Comparison of ENCODE assay signal across 17 mouse cellular contexts in the genomic region with DNA sequence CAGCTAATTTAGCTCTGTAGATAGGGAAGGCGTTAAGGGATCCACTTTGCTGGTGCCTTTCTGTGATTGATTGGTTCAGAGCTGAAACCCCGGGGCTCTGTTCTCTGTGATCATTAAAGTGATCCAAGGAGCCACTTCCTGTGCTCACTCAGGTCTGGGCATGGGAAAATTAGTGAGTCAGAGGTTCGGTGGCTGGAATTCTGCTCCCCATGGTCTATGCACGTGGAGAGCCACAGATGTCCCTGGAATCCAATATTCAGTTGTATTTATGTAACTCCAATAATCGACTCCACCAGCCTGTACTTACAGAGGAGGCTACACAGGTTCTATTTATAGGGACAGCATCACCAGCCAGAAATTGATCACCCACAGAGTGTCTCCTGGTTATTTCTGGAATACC. TPM values are rescaled to one million over a fixed set of nuclear protein-coding genes. Genes with fewer than 3 reads are reported as not detected.
DNase-seq lines count a peak whose midpoint lies in the region; ATAC-seq lines count a peak whose summit lies in the region.
"Had no signal": no experiment of that assay in that cellular context is flagged by ENCODE, and none has a peak within 500 bp of the region (broad histone marks: within the 10 kb centered on the region; RNA-seq: fewer than 3 reads in every experiment).

No protein-coding gene starts in this region.

- H3K4me2 ChIP-seq in kidney, embryonic 15.5 days, result no peak overlapping the region
- H3K4me2 ChIP-seq in kidney, embryonic 14.5 days (replicated peaks; ENCODE audit: low read depth, low read length), result no peak overlapping the region
- no peak overlapping the region for H3K4me2 ChIP-seq in neural tube, embryonic 14.5 days (ENCODE audit: low read depth, low read length)
- H3K4me2 ChIP-seq in intestine, embryonic 16.5 days (ENCODE audit: low read depth, low read length), result no peak overlapping the region

- peaks cover 8% of the 10 kb centered on the region; the same call in 1 of the 2 replicates for H3K27me3 ChIP-seq in kidney, embryonic 15.5 days
- peaks cover 3% of the 10 kb centered on the region; the same call in 1 of the 2 replicates for H3K27me3 ChIP-seq in kidney, embryonic 14.5 days (ENCODE audit: control insufficient read depth, insufficient read depth, low read length)
- H3K27me3 ChIP-seq in neural tube, embryonic 14.5 days (ENCODE audit: control insufficient read depth, insufficient read depth, low read length), result no peaks in the 10 kb centered on the region
- H3K27me3 ChIP-seq in intestine, embryonic 16.5 days (replicated peaks; ENCODE audit: control insufficient read depth, insufficient read depth, low read length), result no peaks in the 10 kb centered on the region

- H3K9me3 ChIP-seq in kidney, embryonic 15.5 days (replicated peaks), result no peaks in the 10 kb centered on the region
- no peaks in the 10 kb centered on the region for H3K9me3 ChIP-seq in kidney, embryonic 14.5 days (ENCODE audit: control insufficient read depth, low read length)
- no peaks in the 10 kb centered on the region for H3K9me3 ChIP-seq in neural tube, embryonic 14.5 days (ENCODE audit: control insufficient read depth, low read length)
- H3K9me3 ChIP-seq in intestine, embryonic 16.5 days (ENCODE audit: control insufficient read depth, low read length), result no peaks in the 10 kb centered on the region

- 27% methylated on average over 5 of the region's 5 CpGs for WGBS in kidney, embryonic 15.5 days
- 27% methylated on average over 5 of the region's 5 CpGs for WGBS in kidney, embryonic 14.5 days
- WGBS in neural tube, embryonic 14.5 days, result 51% methylated on average over 5 of the region's 5 CpGs
- 40% methylated on average over 5 of the region's 5 CpGs for WGBS in intestine, embryonic 16.5 days

- no peak for DNase-seq in frontal cortex, postnatal 14 days (ENCODE audit: low spot score in 2 of 2)
- DNase-seq in neural tube, embryonic 10.5 days (ENCODE audit: extremely low spot score, low spot score), result no peak
- no peak for DNase-seq in urinary bladder, postnatal 10 days (ENCODE audit: low spot score)
- DNase-seq: adrenal gland, adult 2 months; cerebellum, adult 2 months; gastrocnemius, postnatal 14 days; kidney, adult 2 months; thymus, postnatal 25 days had no signal

- no peak overlapping the region for H3K9ac ChIP-seq in kidney, embryonic 15.5 days
- no peak overlapping the region for H3K9ac ChIP-seq in kidney, embryonic 14.5 days (ENCODE audit: low read depth, low read length)
- H3K9ac ChIP-seq in neural tube, embryonic 14.5 days (replicated peaks; ENCODE audit: low read depth, low read length), result no peak overlapping the region
- no peak overlapping the region for H3K9ac ChIP-seq in intestine, embryonic 16.5 days (ENCODE audit: low read depth, low read length)

- no peaks in the 10 kb centered on the region for H3K36me3 ChIP-seq in kidney, embryonic 15.5 days
- no peaks in the 10 kb centered on the region for H3K36me3 ChIP-seq in kidney, embryonic 14.5 days (ENCODE audit: control insufficient read depth, insufficient read depth, low read length)
- H3K36me3 ChIP-seq in neural tube, embryonic 14.5 days (ENCODE audit: control insufficient read depth, insufficient read depth, low read length), result no peaks in the 10 kb centered on the region
- no peaks in the 10 kb centered on the region for H3K36me3 ChIP-seq in intestine, embryonic 16.5 days (ENCODE audit: control insufficient read depth, insufficient read depth, low read length)

- peaks cover 28% of the 10 kb centered on the region for H3K4me1 ChIP-seq in kidney, embryonic 15.5 days
- peaks cover 6% of the 10 kb centered on the region for H3K4me1 ChIP-seq in kidney, embryonic 14.5 days (ENCODE audit: control insufficient read depth, insufficient read depth, low read length)
- peaks cover 9% of the 10 kb centered on the region for H3K4me1 ChIP-seq in neural tube, embryonic 14.5 days (ENCODE audit: control insufficient read depth, insufficient read depth, low read length)
- H3K4me1 ChIP-seq in intestine, embryonic 16.5 days (ENCODE audit: control insufficient read depth, insufficient read depth, low read length), result peaks cover 7% of the 10 kb centered on the region; the same call in 1 of the 2 replicates

- ATAC-seq in frontal cortex, adult (ENCODE audit: low TSS enrichment), result peak; percentile 46; the same call in 1 of the 2 replicates
- no peak for ATAC-seq in kidney, embryonic 15.5 days (replicated peaks; ENCODE audit: low FRiP score)
- no peak for ATAC-seq in kidney, embryonic 14.5 days (ENCODE audit: low FRiP score, low TSS enrichment)
- no peak for ATAC-seq in neural tube, embryonic 14.5 days (ENCODE audit: low read depth)
- no peak for ATAC-seq in intestine, embryonic 16.5 days
- ATAC-seq: forebrain, embryonic 16.5 days; hindbrain, embryonic 16.5 days had no signal

- H3K27ac ChIP-seq in kidney, embryonic 15.5 days, result peak overlapping the region; percentile 9; the same call in 1 of the 2 replicates
- H3K27ac ChIP-seq in kidney, embryonic 14.5 days (ENCODE audit: low read depth, low read length), result no peak overlapping the region
- H3K27ac ChIP-seq in neural tube, embryonic 14.5 days (ENCODE audit: low read depth, low read length), result peak overlapping the region; percentile 28; the same call in 1 of the 2 replicates
- no peak overlapping the region for H3K27ac ChIP-seq in intestine, embryonic 16.5 days (ENCODE audit: low read length)

- no peak overlapping the region for H3K4me3 ChIP-seq in kidney, embryonic 15.5 days (replicated peaks)
- H3K4me3 ChIP-seq in kidney, embryonic 14.5 days (ENCODE audit: low read length), result no peak overlapping the region
- no peak overlapping the region for H3K4me3 ChIP-seq in neural tube, embryonic 14.5 days (ENCODE audit: low read depth, low read length)
- no peak overlapping the region for H3K4me3 ChIP-seq in intestine, embryonic 16.5 days (ENCODE audit: low read length)
- H3K4me3 ChIP-seq: myocyte had no signal

RNA-seq across cellular contexts. Expression of gene Gm45623, which starts 12.6 kb away (rescaled TPM):
- not detected in 2 replicates for polyA plus RNA-seq in kidney, embryonic 15.5 days (2015; fragmentation: Nextera tagmentation; extraction: Ambion mirVana)
- polyA plus RNA-seq in kidney, embryonic 14.5 days (2014; fragmentation: Nextera tagmentation; extraction: Ambion mirVana), result 0.15 TPM in 1 of 2 replicates, not detected in the other
- 2.0 TPM in 2 replicates for polyA plus RNA-seq in neural tube, embryonic 14.5 days (2014; fragmentation: Nextera tagmentation; extraction: Ambion mirVana)
- polyA plus RNA-seq in intestine, embryonic 16.5 days (2015; fragmentation: Nextera tagmentation; extraction: Ambion mirVana), result 0.27 and 0.43 TPM in 2 replicates
- polyA plus RNA-seq: adrenal gland, adult 2 months; liver, adult 2 months; myocyte had no signal

Comparison
In these comparisons a context has a peak if more than half of its experiments do, and no peak if none do; other contexts are left out.
1. H3K27ac ChIP-seq: peak in kidney, embryonic 15.5 days (single experiment) and neural tube, embryonic 14.5 days (single experiment); none in kidney, embryonic 14.5 days (single experiment) and intestine, embryonic 16.5 days (single experiment).